Mouse (Mus musculus): ENCODE results near the gene Stk36. TPM values are rescaled to one million over a fixed set of nuclear protein-coding genes. Genes with fewer than 3 reads are reported as not detected.

The Stk36 gene
- polyA plus RNA-seq (2014; fragmentation: Nextera tagmentation; extraction: Ambion mirVana) = 17.2 and 23.3 TPM in 2 replicates

DNA sequence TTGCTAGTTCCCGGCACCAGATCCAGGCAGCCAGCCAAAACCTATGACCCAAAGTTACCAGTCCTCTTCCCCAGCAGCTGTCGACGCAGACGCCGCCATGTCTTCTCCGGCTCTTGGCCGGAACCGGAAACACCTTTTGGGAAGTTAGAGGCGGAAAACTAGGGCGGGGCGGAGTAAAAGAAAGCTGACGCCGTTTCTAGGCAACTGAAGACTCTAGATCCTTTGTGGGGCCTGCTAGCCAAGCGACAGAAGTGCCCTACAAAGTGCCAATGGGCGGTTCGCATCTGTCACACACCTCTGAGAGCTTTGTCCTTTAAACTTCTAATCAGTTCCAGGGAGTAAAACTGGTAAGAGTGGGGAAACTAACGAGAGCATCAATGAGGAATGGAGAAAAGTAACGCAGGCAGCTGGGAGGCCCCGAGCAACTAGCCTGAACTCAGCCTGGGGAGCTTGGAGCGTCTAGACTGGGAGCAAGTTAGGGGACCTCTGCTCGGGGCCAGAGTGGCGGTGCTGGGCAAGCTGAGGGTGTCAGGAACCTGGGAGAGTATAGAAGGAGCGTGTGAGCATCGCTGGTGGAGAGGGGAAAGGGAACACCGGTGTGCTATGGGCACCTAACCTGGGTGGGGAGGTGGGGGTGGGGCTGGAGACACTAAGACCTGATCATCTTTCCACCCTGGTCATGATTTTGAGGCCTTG, at the start of gene Stk36, which contains the start of gene Rnf25:
TSS of gene Stk36 (plus strand) at position 179 of the 696 bp plus-strand sequence.
TSS of gene Rnf25 (minus strand) at position 131 of the 696 bp plus-strand sequence.
- H3K9me3 ChIP-seq (ENCODE audit: control insufficient read depth, low read length) = no peaks in the 10 kb centered on the region
- peaks cover 7% of the 10 kb centered on the region for H3K36me3 ChIP-seq (ENCODE audit: control insufficient read depth, insufficient read depth, low read length)
- ATAC-seq (ENCODE audit: insufficient read depth, low FRiP score, low TSS enrichment) (peak; percentile 78), DNase-seq (ENCODE audit: low spot score) (peak; percentile 86)
- H3K4me2 ChIP-seq (ENCODE audit: low read depth) = peak within 1 kb of the TSS; percentile 86
- peak within 1 kb of the TSS; percentile 63 for H3K9ac ChIP-seq (ENCODE audit: low read length)
- peak within 1 kb of the TSS; percentile 56 for H3K4me3 ChIP-seq (ENCODE audit: low read depth, low read length)
- H3K27me3 ChIP-seq (ENCODE audit: control insufficient read depth, insufficient read depth, low read length) = no peaks in the 10 kb centered on the region
- no peak within 1 kb of the TSS for H3K27ac ChIP-seq (ENCODE audit: low read depth, low read length)
- peaks cover 6% of the 10 kb centered on the region; the same call in 1 of the 2 replicates for H3K4me1 ChIP-seq (ENCODE audit: control insufficient read depth, insufficient read depth, low read length)
- WGBS = 10% methylated on average over 25 of the region's 25 CpGs

GRCm38 (mm10) chr1:74559061-74559460, 42.2 kb upstream of the Stk36 start:
- H3K27ac ChIP-seq (ENCODE audit: low read depth, low read length) = no peak overlapping the region
- no peak for DNase-seq (ENCODE audit: low spot score)
- H3K4me3 ChIP-seq (ENCODE audit: low read depth, low read length) = no peak overlapping the region
- no peak for ATAC-seq (ENCODE audit: insufficient read depth, low FRiP score, low TSS enrichment)
- no peaks in the 10 kb centered on the region for H3K4me1 ChIP-seq (ENCODE audit: control insufficient read depth, insufficient read depth, low read length)
- H3K4me2 ChIP-seq (ENCODE audit: low read depth) = no peak overlapping the region
- no peaks in the 10 kb centered on the region for H3K36me3 ChIP-seq (ENCODE audit: control insufficient read depth, insufficient read depth, low read length)
- no peaks in the 10 kb centered on the region for H3K27me3 ChIP-seq (ENCODE audit: control insufficient read depth, insufficient read depth, low read length)
- no peak overlapping the region for H3K9ac ChIP-seq (ENCODE audit: low read length)
- WGBS = 86% methylated on average over 5 of the region's 5 CpGs
- no peaks in the 10 kb centered on the region for H3K9me3 ChIP-seq (ENCODE audit: control insufficient read depth, low read length)

- H3K9me3 ChIP-seq (ENCODE audit: control insufficient read depth, low read length) = no peaks in the 10 kb centered on the region
- DNase-seq (ENCODE audit: low spot score) (no peak), ATAC-seq (ENCODE audit: insufficient read depth, low FRiP score, low TSS enrichment) (no peak)
- no peak overlapping the region for H3K4me2 ChIP-seq (ENCODE audit: low read depth)
- no peak overlapping the region for H3K9ac ChIP-seq (ENCODE audit: low read length)
- no peaks in the 10 kb centered on the region for H3K4me1 ChIP-seq (ENCODE audit: control insufficient read depth, insufficient read depth, low read length)
- no peaks in the 10 kb centered on the region for H3K27me3 ChIP-seq (ENCODE audit: control insufficient read depth, insufficient read depth, low read length)
- WGBS = 88% methylated on average over 6 of the region's 6 CpGs
- no peak overlapping the region for H3K27ac ChIP-seq (ENCODE audit: low read depth, low read length)
- peaks cover 18% of the 10 kb centered on the region for H3K36me3 ChIP-seq (ENCODE audit: control insufficient read depth, insufficient read depth, low read length)
- H3K4me3 ChIP-seq (ENCODE audit: low read depth, low read length) = no peak overlapping the region
Observed at GRCm38 (mm10) chr1:74565834-74566233, 35.4 kb upstream of the Stk36 start.

GRCm38 (mm10) chr1:74569739-74570719, 31.2 kb upstream of the Stk36 start:
- Histone ChIP-seq H3K9ac (ENCODE audit: low read length) (no peak overlapping the region), H3K27ac (ENCODE audit: low read depth, low read length) (no peak overlapping the region), H3K4me3 (ENCODE audit: low read depth, low read length) (no peak overlapping the region), H3K4me2 (ENCODE audit: low read depth) (no peak overlapping the region), H3K27me3 (ENCODE audit: control insufficient read depth, insufficient read depth, low read length) (no peaks in the 10 kb centered on the region), H3K9me3 (ENCODE audit: control insufficient read depth, low read length) (no peaks in the 10 kb centered on the region), H3K36me3 (ENCODE audit: control insufficient read depth, insufficient read depth, low read length) (peaks cover 25% of the 10 kb centered on the region), H3K4me1 (ENCODE audit: control insufficient read depth, insufficient read depth, low read length) (no peaks in the 10 kb centered on the region)
- no peak for DNase-seq (ENCODE audit: low spot score)
- ATAC-seq (ENCODE audit: insufficient read depth, low FRiP score, low TSS enrichment) = no peak
- WGBS = 91% methylated on average over 29 of the region's 29 CpGs

DNA sequence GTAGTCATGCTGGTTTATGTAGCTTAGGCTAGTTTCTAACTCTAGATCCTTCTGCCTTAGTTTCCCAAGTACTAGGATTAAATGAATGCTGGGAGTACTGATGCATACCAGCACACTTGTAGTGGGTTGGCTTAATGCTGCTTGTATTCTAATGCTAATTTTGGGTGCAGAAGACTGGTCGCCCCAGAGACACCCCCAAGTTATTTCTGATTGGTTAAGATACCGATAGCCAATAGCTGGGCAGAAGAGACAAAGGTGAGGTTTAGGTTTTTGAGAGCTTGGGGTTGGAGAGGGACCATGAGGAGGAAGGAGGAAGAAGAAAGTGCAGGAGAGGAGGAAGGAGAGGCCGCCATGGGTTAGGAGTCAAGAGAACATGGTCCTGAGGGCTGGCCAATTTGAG, 18.6 kb upstream of the Stk36 start:
- Histone ChIP-seq H3K27ac (ENCODE audit: low read depth, low read length) (no peak overlapping the region), H3K4me2 (ENCODE audit: low read depth) (no peak overlapping the region), H3K4me3 (ENCODE audit: low read depth, low read length) (no peak overlapping the region), H3K9me3 (ENCODE audit: control insufficient read depth, low read length) (no peaks in the 10 kb centered on the region), H3K36me3 (ENCODE audit: control insufficient read depth, insufficient read depth, low read length) (peaks cover 10% of the 10 kb centered on the region), H3K27me3 (ENCODE audit: control insufficient read depth, insufficient read depth, low read length) (no peaks in the 10 kb centered on the region), H3K4me1 (ENCODE audit: control insufficient read depth, insufficient read depth, low read length) (peaks cover 8% of the 10 kb centered on the region), H3K9ac (ENCODE audit: low read length) (no peak overlapping the region)
- no peak for ATAC-seq (ENCODE audit: insufficient read depth, low FRiP score, low TSS enrichment)
- WGBS = 80% methylated on average over 3 of the region's 3 CpGs
- no peak for DNase-seq (ENCODE audit: low spot score)

GRCm38 (mm10) chr1:74584616-74585398, 16.4 kb upstream of the Stk36 start:
- no peaks in the 10 kb centered on the region for H3K9me3 ChIP-seq (ENCODE audit: control insufficient read depth, low read length)
- no peak overlapping the region for H3K9ac ChIP-seq (ENCODE audit: low read length)
- WGBS = 93% methylated on average over 3 of the region's 3 CpGs
- H3K27ac ChIP-seq (ENCODE audit: low read depth, low read length) = no peak overlapping the region
- H3K36me3 ChIP-seq (ENCODE audit: control insufficient read depth, insufficient read depth, low read length) = peaks cover 2% of the 10 kb centered on the region; the same call in 1 of the 2 replicates
- H3K4me2 ChIP-seq (ENCODE audit: low read depth) = no peak overlapping the region
- ATAC-seq (ENCODE audit: insufficient read depth, low FRiP score, low TSS enrichment) = no peak
- no peaks in the 10 kb centered on the region for H3K27me3 ChIP-seq (ENCODE audit: control insufficient read depth, insufficient read depth, low read length)
- H3K4me3 ChIP-seq (ENCODE audit: low read depth, low read length) = no peak overlapping the region
- peaks cover 13% of the 10 kb centered on the region for H3K4me1 ChIP-seq (ENCODE audit: control insufficient read depth, insufficient read depth, low read length)
- no peak for DNase-seq (ENCODE audit: low spot score)

DNA sequence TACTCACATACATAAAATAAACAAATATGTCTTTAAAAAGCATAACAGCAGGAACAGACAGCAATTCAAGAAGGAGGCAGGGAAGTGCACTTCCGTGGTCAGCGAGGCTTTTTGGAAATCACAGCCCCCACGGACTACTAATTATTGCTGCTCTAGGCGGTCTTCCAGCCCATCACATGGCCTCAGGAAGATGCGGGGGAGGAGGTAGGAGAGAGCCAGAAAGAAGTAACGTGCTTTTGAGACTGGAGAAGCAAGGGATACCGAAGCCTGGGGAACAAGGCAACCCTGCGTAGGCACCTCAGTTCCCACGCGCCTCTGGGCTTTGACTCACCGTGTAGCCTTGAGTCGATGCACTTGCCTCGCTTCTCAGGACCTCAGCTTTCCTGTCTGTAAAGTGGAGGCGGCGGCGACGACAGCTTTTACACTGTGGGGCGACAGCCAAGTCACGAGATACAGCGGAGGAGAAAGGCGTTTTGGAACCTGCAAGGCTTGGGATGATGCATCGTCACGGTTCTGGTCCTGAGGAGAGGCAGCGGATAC, 13.9 kb upstream of the Stk36 start:
- H3K27ac ChIP-seq (ENCODE audit: low read depth, low read length) = peak overlapping the region; percentile 67
- DNase-seq (ENCODE audit: low spot score) (no peak), ATAC-seq (ENCODE audit: insufficient read depth, low FRiP score, low TSS enrichment) (no peak; the same call in 1 of the 2 replicates)
- peaks cover 5% of the 10 kb centered on the region; the same call in 1 of the 2 replicates for H3K36me3 ChIP-seq (ENCODE audit: control insufficient read depth, insufficient read depth, low read length)
- WGBS = under 1% methylated on average over 24 of the region's 24 CpGs
- no peaks in the 10 kb centered on the region for H3K9me3 ChIP-seq (ENCODE audit: control insufficient read depth, low read length)
- no peaks in the 10 kb centered on the region for H3K27me3 ChIP-seq (ENCODE audit: control insufficient read depth, insufficient read depth, low read length)
- peak overlapping the region; percentile 79 for H3K9ac ChIP-seq (ENCODE audit: low read length)
- peak overlapping the region; percentile 93 for H3K4me3 ChIP-seq (ENCODE audit: low read depth, low read length)
- H3K4me1 ChIP-seq (ENCODE audit: control insufficient read depth, insufficient read depth, low read length) = peaks cover 13% of the 10 kb centered on the region
- H3K4me2 ChIP-seq (ENCODE audit: low read depth) = peak overlapping the region; percentile 89
